Mouse (Mus musculus) urinary bladder, postnatal 4 days (tissue): Measurements from ENCODE around the gene Hspa12b.

Source experiments
- DNase-seq, 2 experiments: peaks; one replicate each; pipeline ENCODE4 v3.0.0; 2021 to 2022; ENCODE audit warnings: low spot score in 2 of 2

The Hspa12b gene

GRCm38 (mm10) chr2:131127161-131127730 is at the start of gene Hspa12b:
TSS of gene Hspa12b (plus strand) at chr2:131127280.
- peak; percentile 74 for DNase-seq

GRCm38 (mm10) chr2:131080507-131080906 is 46.6 kb upstream of the Hspa12b start:
- no peak for DNase-seq

- DNase-seq: no peak
These were observed 42.9 kb upstream of the Hspa12b start for GRCm38 (mm10) chr2:131084206-131084605.

GRCm38 (mm10) chr2:131086667-131087390 is 40.3 kb upstream of the Hspa12b start, which contains the start of gene Siglec1:
TSS of gene Siglec1 (minus strand) at chr2:131086765.
- DNase-seq: no peak

- no peak for DNase-seq
These were observed 38.5 kb upstream of the Hspa12b start for GRCm38 (mm10) chr2:131088581-131088980.

- no peak for DNase-seq
These were observed 37.4 kb upstream of the Hspa12b start for GRCm38 (mm10) chr2:131089634-131090033.

- DNase-seq: peak in 1 of 2 experiments; percentile 56
These were observed 36.2 kb upstream of the Hspa12b start for GRCm38 (mm10) chr2:131090852-131091251.

GRCm38 (mm10) chr2:131093577-131093976 is 33.5 kb upstream of the Hspa12b start:
- no peak for DNase-seq

GRCm38 (mm10) chr2:131094823-131095222 is 32.3 kb upstream of the Hspa12b start:
- DNase-seq: peak; percentile 66 to 79

- peak; percentile 54 to 59 for DNase-seq
These were observed 30.8 kb upstream of the Hspa12b start for GRCm38 (mm10) chr2:131096101-131096795.

GRCm38 (mm10) chr2:131097087-131097486 is 30.0 kb upstream of the Hspa12b start:
- DNase-seq: no peak

GRCm38 (mm10) chr2:131101530-131101929 is 25.6 kb upstream of the Hspa12b start:
- no peak for DNase-seq

- peak; percentile 18 to 57 for DNase-seq
These were observed 23.1 kb upstream of the Hspa12b start for GRCm38 (mm10) chr2:131104021-131104420.

- peak in 1 of 2 experiments; percentile 38 for DNase-seq
These were observed 22.0 kb upstream of the Hspa12b start for GRCm38 (mm10) chr2:131105061-131105460.

- peak; percentile 13 to 43 for DNase-seq
These were observed 21.1 kb upstream of the Hspa12b start for GRCm38 (mm10) chr2:131105989-131106388.

GRCm38 (mm10) chr2:131118968-131119574 is 8.0 kb upstream of the Hspa12b start:
- peak in 1 of 2 experiments; percentile 44 for DNase-seq

GRCm38 (mm10) chr2:131124166-131124565 is 2.9 kb upstream of the Hspa12b start:
- DNase-seq: peak in 1 of 2 experiments; percentile 52

GRCm38 (mm10) chr2:131125157-131125963 is 1.7 kb upstream of the Hspa12b start:
- peak in 1 of 2 experiments; percentile 41 for DNase-seq

GRCm38 (mm10) chr2:131125964-131126815 is 890 bp upstream of the Hspa12b start:
- DNase-seq: peak; percentile 13 to 50

- DNase-seq: peak; percentile 17 to 57
These were observed 1.1 kb downstream of the Hspa12b start for GRCm38 (mm10) chr2:131128211-131128610.
